Mouse (Mus musculus) cerebellum, adult 9-10 months (tissue): ENCODE measurements around the gene Vps13a.
"Not testable (repeated sequence)": the region's sequence is repeated elsewhere in the genome, so short reads cannot be mapped to it uniquely, and the experiment has no call there.

Experiments
- DNase-seq: peaks from one replicate; pipeline ENCODE4 v3.0.0; 2022

Vps13a gene

GRCm38 (mm10) chr19:16780790-16781384, at the start of gene Vps13a:
TSS of gene Vps13a (minus strand) at chr19:16780933.
- peak; percentile 83 for DNase-seq

GRCm38 (mm10) chr19:16827657-16828056, 46.9 kb upstream of the Vps13a start:
- no peak for DNase-seq

GRCm38 (mm10) chr19:16825228-16825627, 44.5 kb upstream of the Vps13a start:
- no peak for DNase-seq

- no peak for DNase-seq
Measured at GRCm38 (mm10) chr19:16814848-16815247, 34.1 kb upstream of the Vps13a start.

GRCm38 (mm10) chr19:16813306-16813705, 32.6 kb upstream of the Vps13a start:
- no peak for DNase-seq

GRCm38 (mm10) chr19:16812072-16812608, 31.4 kb upstream of the Vps13a start:
- no peak for DNase-seq

GRCm38 (mm10) chr19:16805102-16805501, 24.4 kb upstream of the Vps13a start:
- DNase-seq: no peak

GRCm38 (mm10) chr19:16804578-16804977, 23.8 kb upstream of the Vps13a start:
- no peak for DNase-seq

- peak; percentile 46 for DNase-seq
Measured at GRCm38 (mm10) chr19:16802707-16803106, 22.0 kb upstream of the Vps13a start.

- DNase-seq: no peak
Measured at GRCm38 (mm10) chr19:16802123-16802522, 21.4 kb upstream of the Vps13a start.

GRCm38 (mm10) chr19:16797923-16798322, 17.2 kb upstream of the Vps13a start:
- DNase-seq: no peak

GRCm38 (mm10) chr19:16794486-16794885, 13.8 kb upstream of the Vps13a start:
- DNase-seq: not testable (repeated sequence)

GRCm38 (mm10) chr19:16789930-16790329, 9.2 kb upstream of the Vps13a start:
- no peak for DNase-seq

GRCm38 (mm10) chr19:16784879-16785278, 4.1 kb upstream of the Vps13a start:
- DNase-seq: peak; percentile 31

- peak; percentile 57 for DNase-seq
Measured at GRCm38 (mm10) chr19:16781406-16782019, 780 bp upstream of the Vps13a start.

GRCm38 (mm10) chr19:16780251-16780783, 416 bp downstream of the Vps13a start:
- DNase-seq: no peak

GRCm38 (mm10) chr19:16779786-16780185, 947 bp downstream of the Vps13a start:
- DNase-seq: peak; percentile 19

GRCm38 (mm10) chr19:16779281-16779680, 1.5 kb downstream of the Vps13a start:
- DNase-seq: peak; percentile 49

GRCm38 (mm10) chr19:16778578-16778977, 2.2 kb downstream of the Vps13a start:
- DNase-seq: no peak

- no peak for DNase-seq
Measured at GRCm38 (mm10) chr19:16777901-16778300, 2.8 kb downstream of the Vps13a start.

- not testable (repeated sequence) for DNase-seq
Measured at GRCm38 (mm10) chr19:16777391-16777790, 3.3 kb downstream of the Vps13a start.

GRCm38 (mm10) chr19:16773237-16774016, 7.3 kb downstream of the Vps13a start:
- no peak for DNase-seq

- DNase-seq: no peak
Measured at GRCm38 (mm10) chr19:16767407-16767806, 13.3 kb downstream of the Vps13a start.
